Mouse (Mus musculus): ENCODE results near the gene Prkcsh. TPM values are rescaled to one million over a fixed set of nuclear protein-coding genes. Genes with fewer than 3 reads are reported as not detected.

Prkcsh gene
- polyA plus RNA-seq, 1 experiment from 2014 or later, result 68.5 TPM

GRCm38 (mm10) chr9:21962010-21962409, 40.6 kb upstream of the Prkcsh start:
- Histone ChIP-seq H3K27me3 (replicated peaks) (peaks cover 9% of the 10 kb centered on the region; the same call in 1 of the 2 replicates), H3K27ac (peak overlapping the region; percentile 97), H3K4me3 (peak overlapping the region; percentile 98), H3K36me3 (peaks cover 51% of the 10 kb centered on the region), H3K9me3 (replicated peaks) (no peaks in the 10 kb centered on the region), H3K4me2 (peak overlapping the region; percentile 79), H3K9ac (peak overlapping the region; percentile 93), H3K4me1 (peaks cover 59% of the 10 kb centered on the region)
- ATAC-seq, result peak; percentile 9
- WGBS (ENCODE audit: insufficient replicate concordance), result under 1% methylated on average over 15 of the region's 15 CpGs

GRCm38 (mm10) chr9:21962416-21963059, 40.1 kb upstream of the Prkcsh start:
- Histone ChIP-seq H3K9ac (peak overlapping the region; percentile 93), H3K27ac (peak overlapping the region; percentile 97), H3K4me1 (peaks cover 54% of the 10 kb centered on the region), H3K4me2 (peak overlapping the region; percentile 79), H3K27me3 (replicated peaks) (peaks cover 9% of the 10 kb centered on the region; the same call in 1 of the 2 replicates), H3K9me3 (replicated peaks) (no peaks in the 10 kb centered on the region), H3K36me3 (peaks cover 46% of the 10 kb centered on the region), H3K4me3 (peak overlapping the region; percentile 98)
- ATAC-seq, result peak; percentile 92
- 0% methylated on average over 34 of the region's 34 CpGs for WGBS (ENCODE audit: insufficient replicate concordance)

- peaks cover 37% of the 10 kb centered on the region for H3K36me3 ChIP-seq
- peak within 1 kb of the TSS; percentile 79 for H3K4me2 ChIP-seq
- H3K27me3 ChIP-seq (replicated peaks), result peaks cover 9% of the 10 kb centered on the region; the same call in 1 of the 2 replicates
- H3K27ac ChIP-seq, result peak within 1 kb of the TSS; percentile 97
- peak within 1 kb of the TSS; percentile 93 for H3K9ac ChIP-seq
- ATAC-seq, result peak; percentile 75
- H3K4me1 ChIP-seq, result peaks cover 52% of the 10 kb centered on the region
- peak within 1 kb of the TSS; percentile 98 for H3K4me3 ChIP-seq
- no peaks in the 10 kb centered on the region for H3K9me3 ChIP-seq (replicated peaks)
- WGBS (ENCODE audit: insufficient replicate concordance), result 3% methylated on average over 8 of the region's 8 CpGs
Measured at GRCm38 (mm10) chr9:21963417-21963816, 39.2 kb upstream of the Prkcsh start, which contains the start of gene Epor. Gene Epor (minus strand): TSS chr9:21963506.

- peaks cover 14% of the 10 kb centered on the region for H3K4me1 ChIP-seq
- 53% methylated on average over 6 of the region's 6 CpGs for WGBS (ENCODE audit: insufficient replicate concordance)
Measured at GRCm38 (mm10) chr9:21968883-21969282, 33.7 kb upstream of the Prkcsh start.

GRCm38 (mm10) chr9:21969304-21969703, 33.3 kb upstream of the Prkcsh start:
- H3K27ac ChIP-seq, result no peak overlapping the region
- WGBS (ENCODE audit: insufficient replicate concordance), result 74% methylated on average over 4 of the region's 4 CpGs
- no peaks in the 10 kb centered on the region for H3K9me3 ChIP-seq (replicated peaks)
- no peaks in the 10 kb centered on the region for H3K36me3 ChIP-seq
- no peak for ATAC-seq
- H3K4me3 ChIP-seq, result no peak overlapping the region
- peaks cover 10% of the 10 kb centered on the region for H3K4me1 ChIP-seq
- H3K4me2 ChIP-seq, result no peak overlapping the region
- peaks cover 24% of the 10 kb centered on the region for H3K27me3 ChIP-seq (replicated peaks)
- no peak overlapping the region for H3K9ac ChIP-seq

More at GRCm38 (mm10) chr9:21968883-21969282, 33.7 kb upstream of the Prkcsh start:
- Histone ChIP-seq H3K4me3 (no peak overlapping the region), H3K9ac (no peak overlapping the region), H3K36me3 (no peaks in the 10 kb centered on the region), H3K27ac (no peak overlapping the region), H3K9me3 (replicated peaks) (no peaks in the 10 kb centered on the region), H3K4me2 (no peak overlapping the region), H3K27me3 (replicated peaks) (peaks cover 22% of the 10 kb centered on the region)
- ATAC-seq, result no peak

GRCm38 (mm10) chr9:21976626-21977175, 25.9 kb upstream of the Prkcsh start:
- WGBS (ENCODE audit: insufficient replicate concordance), result 81% methylated on average over 10 of the region's 10 CpGs
- H3K4me1 ChIP-seq, result no peaks in the 10 kb centered on the region
- no peaks in the 10 kb centered on the region for H3K36me3 ChIP-seq
- H3K9me3 ChIP-seq (replicated peaks), result no peaks in the 10 kb centered on the region
- no peak overlapping the region for H3K4me3 ChIP-seq
- no peak overlapping the region for H3K27ac ChIP-seq
- H3K9ac ChIP-seq, result no peak overlapping the region
- H3K27me3 ChIP-seq (replicated peaks), result peaks cover 61% of the 10 kb centered on the region
- ATAC-seq, result no peak
- no peak overlapping the region for H3K4me2 ChIP-seq

GRCm38 (mm10) chr9:21977331-21977730, 25.3 kb upstream of the Prkcsh start:
- peaks cover 64% of the 10 kb centered on the region for H3K27me3 ChIP-seq (replicated peaks)
- WGBS (ENCODE audit: insufficient replicate concordance), result 79% methylated on average over 5 of the region's 5 CpGs
- no peak for ATAC-seq
- no peak overlapping the region for H3K4me2 ChIP-seq
- H3K4me3 ChIP-seq, result no peak overlapping the region
- H3K27ac ChIP-seq, result no peak overlapping the region
- no peaks in the 10 kb centered on the region for H3K36me3 ChIP-seq
- H3K9ac ChIP-seq, result no peak overlapping the region
- H3K4me1 ChIP-seq, result no peaks in the 10 kb centered on the region
- no peaks in the 10 kb centered on the region for H3K9me3 ChIP-seq (replicated peaks)

- Histone ChIP-seq H3K27ac (no peak overlapping the region), H3K4me3 (no peak overlapping the region), H3K36me3 (no peaks in the 10 kb centered on the region), H3K4me1 (no peaks in the 10 kb centered on the region), H3K9me3 (replicated peaks) (no peaks in the 10 kb centered on the region), H3K27me3 (replicated peaks) (peaks cover 71% of the 10 kb centered on the region), H3K9ac (no peak overlapping the region), H3K4me2 (no peak overlapping the region)
- ATAC-seq, result no peak
- 13% methylated on average over 2 of the region's 2 CpGs for WGBS (ENCODE audit: insufficient replicate concordance)
Measured at GRCm38 (mm10) chr9:21977972-21978371, 24.6 kb upstream of the Prkcsh start.

- Histone ChIP-seq H3K36me3 (no peaks in the 10 kb centered on the region), H3K4me2 (no peak overlapping the region), H3K4me1 (no peaks in the 10 kb centered on the region), H3K27me3 (replicated peaks) (peaks cover 75% of the 10 kb centered on the region), H3K4me3 (no peak overlapping the region), H3K9ac (no peak overlapping the region), H3K27ac (no peak overlapping the region), H3K9me3 (replicated peaks) (no peaks in the 10 kb centered on the region)
- WGBS (ENCODE audit: insufficient replicate concordance), result 82% methylated on average over 4 of the region's 4 CpGs
- ATAC-seq, result no peak
Measured at GRCm38 (mm10) chr9:21978398-21979128, 24.0 kb upstream of the Prkcsh start.

GRCm38 (mm10) chr9:21983911-21984310, 18.7 kb upstream of the Prkcsh start:
- Histone ChIP-seq H3K4me1 (peaks cover 8% of the 10 kb centered on the region), H3K4me2 (no peak overlapping the region), H3K9ac (no peak overlapping the region), H3K27me3 (replicated peaks) (peaks cover 100% of the 10 kb centered on the region), H3K4me3 (no peak overlapping the region), H3K9me3 (replicated peaks) (no peaks in the 10 kb centered on the region), H3K36me3 (no peaks in the 10 kb centered on the region), H3K27ac (no peak overlapping the region)
- WGBS (ENCODE audit: insufficient replicate concordance), result 21% methylated on average over 3 of the region's 3 CpGs
- ATAC-seq, result no peak

GRCm38 (mm10) chr9:21987592-21988342, 14.8 kb upstream of the Prkcsh start:
- no peak overlapping the region for H3K4me2 ChIP-seq
- 9% methylated on average over 36 of the region's 36 CpGs for WGBS (ENCODE audit: insufficient replicate concordance)
- H3K9ac ChIP-seq, result no peak overlapping the region
- no peak overlapping the region for H3K4me3 ChIP-seq
- no peaks in the 10 kb centered on the region for H3K36me3 ChIP-seq
- no peak for ATAC-seq
- H3K27me3 ChIP-seq (replicated peaks), result peaks cover 100% of the 10 kb centered on the region
- H3K4me1 ChIP-seq, result peaks cover 18% of the 10 kb centered on the region
- no peaks in the 10 kb centered on the region for H3K9me3 ChIP-seq (replicated peaks)
- H3K27ac ChIP-seq, result no peak overlapping the region
